Mouse (Mus musculus): Measurements from ENCODE around the gene Col8a1. TPM values are rescaled to one million over a fixed set of nuclear protein-coding genes. Genes with fewer than 3 reads are reported as not detected.

Col8a1 gene
- polyA plus RNA-seq, 1 experiment = 0.25 TPM

DNA sequence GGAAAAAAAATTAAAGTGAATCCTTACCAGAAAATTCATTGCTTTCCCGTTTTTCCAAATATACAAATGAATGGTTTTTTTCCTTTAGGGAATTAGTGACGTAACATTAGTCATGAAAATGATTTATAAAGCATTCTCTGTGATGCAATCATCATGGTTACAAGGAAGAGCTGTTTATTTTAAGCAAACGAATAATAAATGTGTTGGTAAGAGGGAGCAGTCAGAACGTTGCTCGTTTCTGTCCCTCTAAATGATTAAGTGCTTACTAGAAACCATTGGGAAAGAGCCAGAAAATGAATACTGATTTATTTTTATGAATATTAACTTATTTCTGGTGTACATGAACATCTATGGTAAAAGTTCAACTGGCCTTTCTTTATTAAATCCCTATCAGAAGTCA is 119.8 kb downstream of the Col8a1 start:
- Histone ChIP-seq H3K27ac (ENCODE audit: insufficient read depth, low read depth, low read length) (no peak overlapping the region), H3K27me3 (ENCODE audit: control insufficient read depth, insufficient read depth, low read length) (no peaks in the 10 kb centered on the region), H3K4me1 (ENCODE audit: control insufficient read depth, insufficient read depth, insufficient read length, low read length) (peaks cover 2% of the 10 kb centered on the region; the same call in 1 of the 2 replicates), H3K4me3 (ENCODE audit: low read depth, low read length) (no peak overlapping the region), H3K36me3 (ENCODE audit: control insufficient read depth, insufficient read depth, low read length) (no peaks in the 10 kb centered on the region)
- WGBS = 34% methylated on average over 5 of the region's 5 CpGs
- TF ChIP-seq CTCF (IDR thresholded peaks at IDR 0.05; ENCODE audit: extremely low read depth, insufficient read length, insufficient replicate concordance, low read depth, low read length) (no peak), POLR2A (IDR thresholded peaks at IDR 0.05; ENCODE audit: low read depth, low read length) (no peak)

GRCm38 (mm10) chr16:57634191-57634590 is 120.3 kb downstream of the Col8a1 start:
- Histone ChIP-seq H3K36me3 (ENCODE audit: control insufficient read depth, insufficient read depth, low read length) (no peaks in the 10 kb centered on the region), H3K27me3 (ENCODE audit: control insufficient read depth, insufficient read depth, low read length) (no peaks in the 10 kb centered on the region), H3K27ac (ENCODE audit: insufficient read depth, low read depth, low read length) (no peak overlapping the region), H3K4me1 (ENCODE audit: control insufficient read depth, insufficient read depth, insufficient read length, low read length) (peaks cover 2% of the 10 kb centered on the region; the same call in 1 of the 2 replicates), H3K4me3 (ENCODE audit: low read depth, low read length) (no peak overlapping the region)
- TF ChIP-seq POLR2A (IDR thresholded peaks at IDR 0.05; ENCODE audit: low read depth, low read length) (no peak), CTCF (IDR thresholded peaks at IDR 0.05; ENCODE audit: extremely low read depth, insufficient read length, insufficient replicate concordance, low read depth, low read length) (peak; percentile 81; the same call in 1 of the 2 replicates)
- whole genome bisulfite sequencing = 6% methylated on average over 6 of the region's 6 CpGs

GRCm38 (mm10) chr16:57611768-57612167 is 142.8 kb downstream of the Col8a1 start:
- Histone ChIP-seq H3K4me3 (ENCODE audit: low read depth, low read length) (no peak overlapping the region), H3K36me3 (ENCODE audit: control insufficient read depth, insufficient read depth, low read length) (no peaks in the 10 kb centered on the region), H3K27ac (ENCODE audit: insufficient read depth, low read depth, low read length) (no peak overlapping the region), H3K27me3 (ENCODE audit: control insufficient read depth, insufficient read depth, low read length) (no peaks in the 10 kb centered on the region; the same call in 1 of the 2 replicates), H3K4me1 (ENCODE audit: control insufficient read depth, insufficient read depth, insufficient read length, low read length) (peaks cover 3% of the 10 kb centered on the region; the same call in 1 of the 2 replicates)
- WGBS = 0% methylated on average over 1 of the region's 1 CpGs
- TF ChIP-seq CTCF (IDR thresholded peaks at IDR 0.05; ENCODE audit: extremely low read depth, insufficient read length, insufficient replicate concordance, low read depth, low read length) (peak; percentile 44; the same call in 1 of the 2 replicates), POLR2A (IDR thresholded peaks at IDR 0.05; ENCODE audit: low read depth, low read length) (no peak)

DNA sequence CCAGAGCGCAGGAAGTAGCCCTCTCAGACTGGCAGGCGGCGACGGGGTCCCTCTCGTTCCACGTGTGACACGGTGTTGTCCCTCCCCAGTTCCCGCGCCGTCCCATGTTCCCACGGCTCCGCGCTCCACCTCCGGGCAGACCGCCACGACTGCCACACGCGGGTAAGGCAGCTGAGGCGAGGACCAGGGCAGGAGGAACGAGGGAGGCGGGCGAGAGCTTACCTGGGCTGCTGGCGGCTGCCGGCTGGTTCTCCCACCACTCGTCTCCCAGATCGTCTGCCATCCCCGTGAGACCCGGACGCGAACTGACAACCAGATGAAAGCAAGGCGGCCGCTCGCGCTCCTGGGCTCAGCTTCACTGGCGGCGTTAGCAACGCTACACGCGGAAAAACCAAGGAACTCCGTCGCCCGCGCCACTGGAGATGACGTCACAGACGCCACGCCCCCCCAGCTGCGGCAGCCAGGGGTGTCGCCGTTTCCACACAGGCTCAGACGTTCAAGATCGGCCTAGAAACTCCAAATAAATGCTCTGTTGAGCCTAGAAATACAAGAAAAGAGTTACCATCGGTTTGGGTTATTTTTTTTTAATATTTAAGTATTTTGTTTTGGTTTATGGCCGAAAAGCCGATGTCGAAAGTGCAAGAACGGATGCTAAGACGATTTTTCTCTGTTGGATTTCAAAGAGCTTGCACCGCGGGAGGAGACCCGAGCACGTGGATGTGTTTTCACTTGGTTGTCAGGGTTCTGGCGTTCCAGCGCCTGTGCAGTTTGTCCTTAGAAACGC is 147.9 kb downstream of the Col8a1 start, which contains the start of gene Cmss1:
Gene Cmss1 (minus strand): TSS at position 421 of the 784 bp plus-strand sequence.
- no peak within 1 kb of the TSS for H3K27ac ChIP-seq (ENCODE audit: insufficient read depth, low read depth, low read length)
- H3K4me3 ChIP-seq (ENCODE audit: low read depth, low read length) = peak within 1 kb of the TSS; percentile 76

GRCm38 (mm10) chr16:57601031-57601430 is 153.5 kb downstream of the Col8a1 start:
- TF ChIP-seq CTCF (IDR thresholded peaks at IDR 0.05; ENCODE audit: extremely low read depth, insufficient read length, insufficient replicate concordance, low read depth, low read length) = no peak
- no peak for TF ChIP-seq POLR2A (IDR thresholded peaks at IDR 0.05; ENCODE audit: low read depth, low read length)
- no peak overlapping the region for H3K4me3 ChIP-seq (ENCODE audit: low read depth, low read length)
- H3K4me1 ChIP-seq (ENCODE audit: control insufficient read depth, insufficient read depth, insufficient read length, low read length) = no peaks in the 10 kb centered on the region
- no peaks in the 10 kb centered on the region for H3K27me3 ChIP-seq (ENCODE audit: control insufficient read depth, insufficient read depth, low read length)
- no peak overlapping the region for H3K27ac ChIP-seq (ENCODE audit: insufficient read depth, low read depth, low read length)
- no peaks in the 10 kb centered on the region for H3K36me3 ChIP-seq (ENCODE audit: control insufficient read depth, insufficient read depth, low read length)

More for the DNA sequence above, 147.9 kb downstream of the Col8a1 start, which contains the start of gene Cmss1:
- TF ChIP-seq CTCF (IDR thresholded peaks at IDR 0.05; ENCODE audit: extremely low read depth, insufficient read length, insufficient replicate concordance, low read depth, low read length) (no peak), POLR2A (IDR thresholded peaks at IDR 0.05; ENCODE audit: low read depth, low read length) (0 out of 2 replicates have a peak, but pooled peaks have one; percentile 30)
- Histone ChIP-seq H3K27me3 (ENCODE audit: control insufficient read depth, insufficient read depth, low read length) (no peaks in the 10 kb centered on the region), H3K36me3 (ENCODE audit: control insufficient read depth, insufficient read depth, low read length) (no peaks in the 10 kb centered on the region), H3K4me1 (ENCODE audit: control insufficient read depth, insufficient read depth, insufficient read length, low read length) (peaks cover 5% of the 10 kb centered on the region; the same call in 1 of the 2 replicates)
- WGBS = under 1% methylated on average over 64 of the region's 64 CpGs

DNA sequence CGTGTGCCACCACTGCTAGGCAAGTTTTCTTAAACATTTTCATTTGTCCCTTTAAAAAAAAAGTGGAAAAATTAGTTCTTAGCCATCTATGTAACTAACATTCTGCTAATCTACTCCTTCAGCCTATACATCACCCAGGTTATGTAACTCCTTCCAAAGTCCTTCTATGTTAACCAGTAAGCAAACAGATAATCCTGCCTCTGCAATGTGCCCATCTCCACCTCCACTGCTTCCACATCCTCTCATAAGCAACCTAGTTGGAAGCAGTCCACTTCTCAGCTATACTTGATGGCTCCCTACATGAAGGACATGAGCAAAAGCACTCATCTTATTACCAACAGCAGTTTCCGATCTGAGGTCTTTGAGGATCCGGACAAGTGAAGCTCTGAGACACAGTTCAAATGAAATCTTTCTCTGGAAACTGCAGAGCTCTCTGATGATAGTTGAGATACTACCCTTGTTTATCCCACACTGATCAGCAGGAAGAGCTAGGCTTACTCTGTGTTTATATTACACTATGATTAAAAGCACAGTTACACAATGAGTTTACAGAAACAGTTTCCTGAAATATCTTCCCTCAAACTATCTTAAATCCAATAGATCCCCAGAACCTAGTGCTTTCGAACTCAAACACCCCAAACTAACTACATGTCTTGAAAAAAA is 157.1 kb downstream of the Col8a1 start:
- Histone ChIP-seq H3K4me3 (ENCODE audit: low read depth, low read length) (no peak overlapping the region), H3K4me1 (ENCODE audit: control insufficient read depth, insufficient read depth, insufficient read length, low read length) (no peaks in the 10 kb centered on the region), H3K27me3 (ENCODE audit: control insufficient read depth, insufficient read depth, low read length) (no peaks in the 10 kb centered on the region), H3K36me3 (ENCODE audit: control insufficient read depth, insufficient read depth, low read length) (no peaks in the 10 kb centered on the region), H3K27ac (ENCODE audit: insufficient read depth, low read depth, low read length) (0 out of 2 replicates have a peak overlapping the region, but pooled peaks have one; percentile 8)
- no peak for TF ChIP-seq CTCF (IDR thresholded peaks at IDR 0.05; ENCODE audit: extremely low read depth, insufficient read length, insufficient replicate concordance, low read depth, low read length)
- 86% methylated on average over 4 of the region's 4 CpGs for WGBS
